Mouse (Mus musculus) stomach, postnatal 0 days (tissue): ENCODE results near the gene Gm49336. TPM values are rescaled to one million over a fixed set of nuclear protein-coding genes. Genes with fewer than 3 reads are reported as not detected.

ENCODE experiments used
- ATAC-seq: fragments of 200-750 bp; cut with Nextera tagmentation; 2 replicates; pipeline ENCODE4 v1.8.0; 2017; ENCODE audit not compliant: low FRiP score, low TSS enrichment
- DNase-seq: peaks from one replicate; pipeline ENCODE4 v3.0.0-alpha.2; 2016; ENCODE audit warnings: low spot score
- H3K27ac ChIP-seq: fragments of 300-500 bp; sonication (generic); replicated peaks from 2 replicates; pipeline ENCODE4 v1.5.1; 2014; ENCODE audit warnings: mild to moderate bottlenecking, control low read depth
- H3K27me3 ChIP-seq: fragments of 300-500 bp; sonication (generic); 2 replicates; pipeline ENCODE4 v1.6.1; 2014; ENCODE audit warnings: low read length; ENCODE audit not compliant: control insufficient read depth, insufficient read depth
- H3K36me3 ChIP-seq: fragments of 300-500 bp; sonication (generic); 2 replicates; pipeline ENCODE4 v1.6.1; 2014; ENCODE audit warnings: low read length, mixed read lengths; ENCODE audit not compliant: control insufficient read depth, insufficient read depth
- H3K4me1 ChIP-seq: fragments of 300-500 bp; sonication (generic); replicated peaks from 2 replicates; pipeline ENCODE4 v1.6.1; 2014; ENCODE audit warnings: antibody characterized with exemption; ENCODE audit not compliant: control insufficient read depth, insufficient read depth
- H3K4me2 ChIP-seq: fragments of 300-500 bp; sonication (generic); replicated peaks from 2 replicates; pipeline ENCODE4 v1.6.1; 2014; ENCODE audit warnings: low read depth, mild to moderate bottlenecking, control low read depth, moderate library complexity
- H3K4me3 ChIP-seq: fragments of 300-500 bp; sonication (generic); 2 replicates; pipeline ENCODE4 v1.5.1; 2014; ENCODE audit warnings: low read depth, low read length, control low read depth
- H3K9ac ChIP-seq: fragments of 300-500 bp; sonication (generic); 2 replicates; pipeline ENCODE4 v1.6.1; 2014; ENCODE audit warnings: mild to moderate bottlenecking, low read length, control low read depth, mixed read lengths
- H3K9me3 ChIP-seq: fragments of 300-500 bp; sonication (generic); 2 replicates; pipeline ENCODE4 v1.6.1; 2016; ENCODE audit warnings: low read length; ENCODE audit not compliant: control insufficient read depth
- CTCF ChIP-seq: IDR thresholded peaks from 2 replicates; pipeline ENCODE4 v1.5.1; 2016; ENCODE audit warnings: antibody characterized with exemption, low read depth, mild to moderate bottlenecking, moderate library complexity
- EP300 ChIP-seq: optimal IDR thresholded peaks from 2 replicates; pipeline ENCODE3; 2016; ENCODE audit warnings: antibody characterized with exemption
- WGBS: fragments of 180-500 bp; shearing (Covaris S2); extraction: QIAGEN DNeasy Blood & Tissue Kit; methylation state at CpG from one replicate; pipeline ENCODE4 v1.1.7; 2014; 5-methylcytosine and 5-hydroxymethylcytosine counted together
- polyA plus RNA-seq: library from polyadenylated mRNA; unstranded; fragments of >200 nt; fragmentation: Nextera tagmentation; extraction: Ambion mirVana; gene quantifications from 2 replicates; pipeline ENCODE4 v1.2.1, GENCODE M21; 2015

The Gm49336 gene
- polyA plus RNA-seq, 1 experiment from 2014 or later: 25.8 TPM

GRCm38 (mm10) chr14:60177614-60178570 lies 73.4 kb downstream of the Gm49336 start:
- no peaks in the 10 kb centered on the region for H3K27me3 ChIP-seq
- WGBS: 25% methylated on average over 26 of the region's 37 CpGs
- no peaks in the 10 kb centered on the region for H3K36me3 ChIP-seq
- no peak for TF ChIP-seq CTCF
- TF ChIP-seq EP300: no peak
- no peaks in the 10 kb centered on the region for H3K4me1 ChIP-seq
- peak overlapping the region; percentile 69 for H3K9ac ChIP-seq
- DNase-seq (no peak), ATAC-seq (peak; percentile 8; the same call in 1 of the 2 replicates)
- no peaks in the 10 kb centered on the region for H3K9me3 ChIP-seq
- H3K27ac ChIP-seq: peak overlapping the region; percentile 91
- peak overlapping the region; percentile 71 for H3K4me3 ChIP-seq
- peak overlapping the region; percentile 96 for H3K4me2 ChIP-seq

GRCm38 (mm10) chr14:60176891-60177613 lies 74.3 kb downstream of the Gm49336 start:
- Histone ChIP-seq H3K27me3 (no peaks in the 10 kb centered on the region), H3K4me3 (peak overlapping the region; percentile 71), H3K4me2 (peak overlapping the region; percentile 96), H3K9ac (peak overlapping the region; percentile 69), H3K4me1 (no peaks in the 10 kb centered on the region), H3K36me3 (no peaks in the 10 kb centered on the region), H3K27ac (peak overlapping the region; percentile 91), H3K9me3 (no peaks in the 10 kb centered on the region)
- WGBS: 1% methylated on average over 40 of the region's 84 CpGs
- ATAC-seq (peak; percentile 55), DNase-seq (peak; percentile 83)
- no peak for TF ChIP-seq EP300
- TF ChIP-seq CTCF: no peak

GRCm38 (mm10) chr14:60176469-60176890 lies 74.8 kb downstream of the Gm49336 start:
- ATAC-seq: no peak; the same call in 1 of the 2 replicates
- Histone ChIP-seq H3K27me3 (no peaks in the 10 kb centered on the region), H3K4me2 (peak overlapping the region; percentile 96), H3K36me3 (no peaks in the 10 kb centered on the region), H3K4me3 (peak overlapping the region; percentile 71), H3K9me3 (no peaks in the 10 kb centered on the region), H3K4me1 (no peaks in the 10 kb centered on the region), H3K9ac (peak overlapping the region; percentile 69; the same call in 1 of the 2 replicates), H3K27ac (peak overlapping the region; percentile 91)
- 40% methylated on average over 9 of the region's 9 CpGs for WGBS
- no peak for DNase-seq
- TF ChIP-seq CTCF (no peak), EP300 (no peak)

- ATAC-seq (no peak), DNase-seq (no peak)
These were observed 78.8 kb downstream of the Gm49336 start for GRCm38 (mm10) chr14:60172286-60173055.

GRCm38 (mm10) chr14:60170845-60171610 lies 80.3 kb downstream of the Gm49336 start:
- WGBS: 58% methylated on average over 16 of the region's 16 CpGs
- Histone ChIP-seq H3K36me3 (no peaks in the 10 kb centered on the region), H3K27ac (peak overlapping the region; percentile 20; the same call in 1 of the 2 replicates), H3K9ac (no peak overlapping the region), H3K4me1 (no peaks in the 10 kb centered on the region), H3K4me3 (no peak overlapping the region), H3K9me3 (no peaks in the 10 kb centered on the region), H3K27me3 (no peaks in the 10 kb centered on the region), H3K4me2 (no peak overlapping the region)
- DNase-seq: peak; percentile 67
- peak; percentile 82 for ATAC-seq
- TF ChIP-seq CTCF (no peak), EP300 (no peak)

More at GRCm38 (mm10) chr14:60172286-60173055, 78.8 kb downstream of the Gm49336 start:
- H3K4me1 ChIP-seq: no peaks in the 10 kb centered on the region
- no peaks in the 10 kb centered on the region for H3K9me3 ChIP-seq
- no peak overlapping the region for H3K9ac ChIP-seq
- WGBS: 64% methylated on average over 12 of the region's 12 CpGs
- no peak overlapping the region for H3K4me3 ChIP-seq
- H3K4me2 ChIP-seq: no peak overlapping the region
- no peaks in the 10 kb centered on the region for H3K27me3 ChIP-seq
- no peaks in the 10 kb centered on the region for H3K36me3 ChIP-seq
- TF ChIP-seq CTCF (peak; percentile 16; the same call in 1 of the 2 replicates), EP300 (no peak)
- H3K27ac ChIP-seq: no peak overlapping the region
